Mouse (Mus musculus) hindbrain, embryonic 10.5 days (tissue): Measurements from ENCODE around the gene Plppr4. TPM values are rescaled to one million over a fixed set of nuclear protein-coding genes. Genes with fewer than 3 reads are reported as not detected.

Experiments
- DNase-seq: peaks from one replicate; pipeline ENCODE4 v3.0.0-alpha.2; 2017; ENCODE audit warnings: low spot score
- H3K27ac ChIP-seq: fragments of 300-500 bp; sonication (generic); 2 replicates; pipeline ENCODE4 v1.5.1; 2016; ENCODE audit warnings: mild to moderate bottlenecking, moderate library complexity
- H3K27me3 ChIP-seq: fragments of 300-500 bp; sonication (generic); 2 replicates; pipeline ENCODE4 v1.6.1; 2016; ENCODE audit warnings: mild to moderate bottlenecking; ENCODE audit not compliant: poor library complexity, insufficient read depth, severe bottlenecking
- H3K36me3 ChIP-seq: fragments of 300-500 bp; sonication (generic); 2 replicates; pipeline ENCODE4 v1.6.1; 2016; ENCODE audit warnings: mild to moderate bottlenecking, moderate library complexity
- H3K4me1 ChIP-seq: fragments of 300-500 bp; sonication (generic); replicated peaks from 2 replicates; pipeline ENCODE4 v1.6.1; 2016; ENCODE audit warnings: mild to moderate bottlenecking
- H3K4me3 ChIP-seq: fragments of 300-500 bp; sonication (generic); 2 replicates; pipeline ENCODE4 v1.5.1; 2016; ENCODE audit warnings: mild to moderate bottlenecking, moderate library complexity
- H3K9me3 ChIP-seq: fragments of 300-500 bp; sonication (generic); 2 replicates; pipeline ENCODE4 v1.6.1; 2016; ENCODE audit warnings: mild to moderate bottlenecking, moderate library complexity
- WGBS: fragments of 180-500 bp; shearing (Covaris S2); methylation state at CpG from one replicate; pipeline ENCODE4 v1.1.7; 2016; 5-methylcytosine and 5-hydroxymethylcytosine counted together
- polyA plus RNA-seq: library from polyadenylated mRNA; unstranded; fragments of >200 nt; fragmentation: Nextera tagmentation; extraction: Ambion mirVana; gene quantifications from 2 replicates; pipeline ENCODE4 v1.2.1, GENCODE M21; 2016

The Plppr4 gene
- polyA plus RNA-seq, result 0.34 and 1.0 TPM in 2 replicates

- H3K36me3 ChIP-seq, result no peaks in the 10 kb centered on the region
- 27% methylated on average over 5 of the region's 5 CpGs for WGBS
- no peaks in the 10 kb centered on the region for H3K9me3 ChIP-seq
- peaks cover 23% of the 10 kb centered on the region for H3K27me3 ChIP-seq
- peak within 1 kb of the TSS; percentile 81 for H3K27ac ChIP-seq
- DNase-seq, result no peak
- H3K4me3 ChIP-seq, result peak within 1 kb of the TSS; percentile 61
- peaks cover 13% of the 10 kb centered on the region for H3K4me1 ChIP-seq
Measured at GRCm38 (mm10) chr3:117360528-117360927, at the start of gene Plppr4. Plppr4 (minus strand) TSS chr3:117360876.

- Histone ChIP-seq H3K36me3 (no peaks in the 10 kb centered on the region), H3K4me1 (no peaks in the 10 kb centered on the region), H3K4me3 (no peak overlapping the region), H3K9me3 (no peaks in the 10 kb centered on the region), H3K27me3 (no peaks in the 10 kb centered on the region), H3K27ac (no peak overlapping the region)
- 90% methylated on average over 2 of the region's 2 CpGs for WGBS
- no peak for DNase-seq
Measured at GRCm38 (mm10) chr3:117405821-117406220, 45.1 kb upstream of the Plppr4 start.

- H3K27me3 ChIP-seq, result no peaks in the 10 kb centered on the region
- no peaks in the 10 kb centered on the region for H3K4me1 ChIP-seq
- 83% methylated on average over 3 of the region's 3 CpGs for WGBS
- DNase-seq, result no peak
- no peak overlapping the region for H3K4me3 ChIP-seq
- H3K9me3 ChIP-seq, result no peaks in the 10 kb centered on the region
- no peak overlapping the region for H3K27ac ChIP-seq
- H3K36me3 ChIP-seq, result no peaks in the 10 kb centered on the region
Measured at GRCm38 (mm10) chr3:117403740-117404139, 43.1 kb upstream of the Plppr4 start.

- Histone ChIP-seq H3K9me3 (no peaks in the 10 kb centered on the region), H3K4me1 (no peaks in the 10 kb centered on the region), H3K27ac (no peak overlapping the region), H3K4me3 (no peak overlapping the region), H3K36me3 (no peaks in the 10 kb centered on the region), H3K27me3 (peaks cover 2% of the 10 kb centered on the region; the same call in 1 of the 2 replicates)
- WGBS, result 90% methylated on average over 1 of the region's 1 CpGs
- DNase-seq, result no peak
Measured at GRCm38 (mm10) chr3:117366041-117366440, 5.4 kb upstream of the Plppr4 start.

- H3K27me3 ChIP-seq, result peaks cover 23% of the 10 kb centered on the region
- H3K4me1 ChIP-seq, result peaks cover 13% of the 10 kb centered on the region
- peak overlapping the region; percentile 81 for H3K27ac ChIP-seq
- WGBS, result 2% methylated on average over 46 of the region's 46 CpGs
- H3K9me3 ChIP-seq, result no peaks in the 10 kb centered on the region
- H3K36me3 ChIP-seq, result no peaks in the 10 kb centered on the region
- peak overlapping the region; percentile 61 for H3K4me3 ChIP-seq
- DNase-seq, result peak; percentile 64
Measured at GRCm38 (mm10) chr3:117359686-117360521, 772 bp downstream of the Plppr4 start.

- no peak overlapping the region for H3K4me3 ChIP-seq
- H3K9me3 ChIP-seq, result no peaks in the 10 kb centered on the region
- H3K27ac ChIP-seq, result no peak overlapping the region
- H3K36me3 ChIP-seq, result no peaks in the 10 kb centered on the region
- peaks cover 23% of the 10 kb centered on the region for H3K27me3 ChIP-seq
- WGBS, result 87% methylated on average over 5 of the region's 5 CpGs
- no peak for DNase-seq
- H3K4me1 ChIP-seq, result peaks cover 13% of the 10 kb centered on the region
Measured at GRCm38 (mm10) chr3:117358981-117359628, 1.6 kb downstream of the Plppr4 start.

GRCm38 (mm10) chr3:117357367-117357766, 3.3 kb downstream of the Plppr4 start:
- no peak for DNase-seq
- peaks cover 13% of the 10 kb centered on the region for H3K4me1 ChIP-seq
- H3K9me3 ChIP-seq, result no peaks in the 10 kb centered on the region
- 79% methylated on average over 3 of the region's 3 CpGs for WGBS
- H3K4me3 ChIP-seq, result no peak overlapping the region
- peaks cover 23% of the 10 kb centered on the region for H3K27me3 ChIP-seq
- no peak overlapping the region for H3K27ac ChIP-seq
- H3K36me3 ChIP-seq, result no peaks in the 10 kb centered on the region

GRCm38 (mm10) chr3:117353940-117354339, 6.7 kb downstream of the Plppr4 start:
- Histone ChIP-seq H3K4me1 (no peaks in the 10 kb centered on the region), H3K9me3 (no peaks in the 10 kb centered on the region), H3K27me3 (peaks cover 1% of the 10 kb centered on the region; the same call in 1 of the 2 replicates), H3K4me3 (no peak overlapping the region), H3K27ac (no peak overlapping the region), H3K36me3 (no peaks in the 10 kb centered on the region)
- WGBS, result 83% methylated on average over 2 of the region's 2 CpGs
- DNase-seq, result no peak

GRCm38 (mm10) chr3:117346351-117346750, 14.3 kb downstream of the Plppr4 start:
- 92% methylated on average over 1 of the region's 1 CpGs for WGBS
- H3K27ac ChIP-seq, result no peak overlapping the region
- no peak for DNase-seq
- H3K9me3 ChIP-seq, result no peaks in the 10 kb centered on the region
- no peak overlapping the region for H3K4me3 ChIP-seq
- H3K27me3 ChIP-seq, result no peaks in the 10 kb centered on the region
- H3K36me3 ChIP-seq, result no peaks in the 10 kb centered on the region
- H3K4me1 ChIP-seq, result no peaks in the 10 kb centered on the region

GRCm38 (mm10) chr3:117331502-117331901, 29.2 kb downstream of the Plppr4 start:
- Histone ChIP-seq H3K4me3 (no peak overlapping the region), H3K9me3 (no peaks in the 10 kb centered on the region), H3K36me3 (no peaks in the 10 kb centered on the region), H3K27ac (no peak overlapping the region), H3K4me1 (no peaks in the 10 kb centered on the region), H3K27me3 (no peaks in the 10 kb centered on the region)
- WGBS, result 93% methylated on average over 10 of the region's 10 CpGs
- no peak for DNase-seq

- Histone ChIP-seq H3K4me3 (no peak overlapping the region), H3K36me3 (no peaks in the 10 kb centered on the region), H3K9me3 (no peaks in the 10 kb centered on the region), H3K27me3 (no peaks in the 10 kb centered on the region), H3K27ac (no peak overlapping the region), H3K4me1 (no peaks in the 10 kb centered on the region)
- 86% methylated on average over 6 of the region's 6 CpGs for WGBS
- DNase-seq, result no peak
Measured at GRCm38 (mm10) chr3:117329485-117329884, 31.2 kb downstream of the Plppr4 start.

GRCm38 (mm10) chr3:117326551-117326950, 34.1 kb downstream of the Plppr4 start:
- Histone ChIP-seq H3K4me3 (no peak overlapping the region), H3K9me3 (no peaks in the 10 kb centered on the region)
- 91% methylated on average over 5 of the region's 5 CpGs for WGBS

GRCm38 (mm10) chr3:117319671-117320070, 41.0 kb downstream of the Plppr4 start:
- no peak overlapping the region for H3K27ac ChIP-seq
- no peaks in the 10 kb centered on the region for H3K9me3 ChIP-seq
- H3K4me1 ChIP-seq, result no peaks in the 10 kb centered on the region
- WGBS, result 85% methylated on average over 3 of the region's 3 CpGs
- no peak for DNase-seq
- no peak overlapping the region for H3K4me3 ChIP-seq
- no peaks in the 10 kb centered on the region for H3K27me3 ChIP-seq
- H3K36me3 ChIP-seq, result no peaks in the 10 kb centered on the region

More at GRCm38 (mm10) chr3:117326551-117326950, 34.1 kb downstream of the Plppr4 start:
- Histone ChIP-seq H3K36me3 (no peaks in the 10 kb centered on the region), H3K27me3 (no peaks in the 10 kb centered on the region), H3K4me1 (no peaks in the 10 kb centered on the region), H3K27ac (no peak overlapping the region)
- no peak for DNase-seq
